Comparison of ENCODE assay signal across 29 mouse cellular contexts in genomic region chr11:113691851-113692250, GRCm38 (mm10). TPM values are rescaled to one million over a fixed set of nuclear protein-coding genes. Genes with fewer than 3 reads are reported as not detected.
DNase-seq lines count a peak whose midpoint lies in the region; ATAC-seq and TF ChIP-seq lines count a peak whose summit lies in the region.
"Had no signal": no experiment of that assay in that cellular context is flagged by ENCODE, and none has a peak within 500 bp of the region (broad histone marks: within the 10 kb centered on the region; RNA-seq: fewer than 3 reads in every experiment).

No protein-coding gene starts in this region.

- no peak for TF ChIP-seq CTCF in heart, adult 2 months (IDR thresholded peaks at IDR 0.05)
- TF ChIP-seq CTCF in CH12.LX (conservative IDR thresholded peaks at IDR 0.05 in 1 of 2, IDR thresholded peaks at IDR 0.05 in 1 of 2; ENCODE audit: low read depth in 2 of 2, low read length in 2 of 2) = no peak
- TF ChIP-seq CTCF in intestine, postnatal 0 days (IDR thresholded peaks at IDR 0.05; ENCODE audit: low read depth) = no peak

- H3K9me3 ChIP-seq in heart, embryonic 13.5 days = no peaks in the 10 kb centered on the region
- H3K9me3 ChIP-seq in CH12.LX (replicated peaks; ENCODE audit: low read length) = peaks cover 7% of the 10 kb centered on the region
- no peaks in the 10 kb centered on the region for H3K9me3 ChIP-seq in intestine, postnatal 0 days (ENCODE audit: control insufficient read depth)
- H3K9me3 ChIP-seq: embryonic facial prominence, embryonic 13.5 days had no signal

- TF ChIP-seq EP300 in heart, adult 2 months (IDR thresholded peaks at IDR 0.05; ENCODE audit: insufficient read depth, low read depth, low read length) = no peak
- no peak for TF ChIP-seq EP300 in CH12.LX (IDR thresholded peaks at IDR 0.05; ENCODE audit: low read length)

- peaks cover 94% of the 10 kb centered on the region for H3K36me3 ChIP-seq in heart, embryonic 13.5 days
- no peaks in the 10 kb centered on the region for H3K36me3 ChIP-seq in heart, adult 2 months (ENCODE audit: control insufficient read depth, insufficient read depth, low read length)
- peaks cover 51 to 87% of the 10 kb centered on the region in 2 experiments for H3K36me3 ChIP-seq in CH12.LX (replicated peaks in 1 of 2; ENCODE audit: control insufficient read depth in 1 of 2, insufficient read depth in 1 of 2, low read length in 1 of 2)
- H3K36me3 ChIP-seq in intestine, postnatal 0 days (ENCODE audit: control insufficient read depth, insufficient read depth) = peaks cover 45% of the 10 kb centered on the region

- no peak overlapping the region for H3K27ac ChIP-seq in heart, embryonic 13.5 days (replicated peaks)
- H3K27ac ChIP-seq in heart, adult 2 months = no peak overlapping the region
- peak overlapping the region; percentile 37; the same call in 1 of the 2 replicates for H3K27ac ChIP-seq in CH12.LX (ENCODE audit: insufficient read depth, low read depth)
- H3K27ac ChIP-seq in intestine, postnatal 0 days (ENCODE audit: low read depth, low read length) = peak overlapping the region; percentile 82
- H3K27ac ChIP-seq: embryonic facial prominence, embryonic 13.5 days; forebrain, embryonic 10.5 days; gastrocnemius, adult 2 months; hindbrain, embryonic 14.5 days; hindbrain, postnatal 0 days had no signal

- no peak overlapping the region for H3K4me3 ChIP-seq in heart, embryonic 13.5 days
- H3K4me3 ChIP-seq in heart, adult 2 months = no peak overlapping the region
- no peak overlapping the region for H3K4me3 ChIP-seq in CH12.LX (replicated peaks in 1 of 3; ENCODE audit: low read depth in 2 of 3, low read length in 2 of 3, poor library complexity in 1 of 3)
- no peak overlapping the region for H3K4me3 ChIP-seq in intestine, postnatal 0 days (ENCODE audit: low read depth, low read length)
- H3K4me3 ChIP-seq: embryonic facial prominence, embryonic 13.5 days; forebrain, embryonic 10.5 days; gastrocnemius, adult 2 months; heart, embryonic 12.5 days had no signal

- H3K9ac ChIP-seq in heart, embryonic 13.5 days = peak overlapping the region; percentile 7; the same call in 1 of the 2 replicates
- H3K9ac ChIP-seq in heart, adult 2 months (ENCODE audit: low read depth, low read length) = no peak overlapping the region
- H3K9ac ChIP-seq in CH12.LX (ENCODE audit: insufficient read depth, low read depth) = no peak overlapping the region
- no peak overlapping the region for H3K9ac ChIP-seq in intestine, postnatal 0 days (ENCODE audit: low read depth, low read length)
- H3K9ac ChIP-seq: forebrain, postnatal 0 days; heart, embryonic 12.5 days; hindbrain, embryonic 14.5 days had no signal

- no peak for ATAC-seq in heart, embryonic 13.5 days (ENCODE audit: extremely low read depth, insufficient number of reproducible peaks, low FRiP score, low TSS enrichment)
- no peak for ATAC-seq in intestine, postnatal 0 days
- ATAC-seq: activated CD4-positive, CD25-positive, alpha-beta regulatory T cell, adult 4 months; CD4-positive, CD25-positive, alpha-beta regulatory T cell, adult 4 months; forebrain, embryonic 14.5 days; forebrain, postnatal 0 days; hindbrain, postnatal 0 days; inflammation-experienced regulatory T-cells, adult 6 months had no signal

- in situ Hi-C loops in CH12.LX (cut with MboI; ENCODE audit: low pct_ligation_motif_present, low pct_unique_long_range_greater_than_20kb, low sequenced_read_pairs) = no loop called here

- no peaks in the 10 kb centered on the region for H3K27me3 ChIP-seq in heart, embryonic 13.5 days (replicated peaks)
- H3K27me3 ChIP-seq in heart, adult 2 months (ENCODE audit: control insufficient read depth, insufficient read depth, low read length) = no peaks in the 10 kb centered on the region
- no peaks in the 10 kb centered on the region for H3K27me3 ChIP-seq in CH12.LX (replicated peaks)
- no peaks in the 10 kb centered on the region for H3K27me3 ChIP-seq in intestine, postnatal 0 days (replicated peaks; ENCODE audit: control insufficient read depth, insufficient read depth, low read length)
- H3K27me3 ChIP-seq: embryonic facial prominence, embryonic 13.5 days; heart, embryonic 12.5 days had no signal

- dilution Hi-C loops in CH12.LX (cut with MboI; ENCODE audit: extremely low pct_ligation_motif_present, extremely low pct_unique_long_range_greater_than_20kb, low sequenced_read_pairs) = no loop called here

- no peak overlapping the region for H3K4me2 ChIP-seq in heart, embryonic 13.5 days
- no peak overlapping the region for H3K4me2 ChIP-seq in CH12.LX (ENCODE audit: insufficient read depth, low read depth, poor library complexity, severe bottlenecking)
- H3K4me2 ChIP-seq in intestine, postnatal 0 days (replicated peaks; ENCODE audit: low read depth) = peak overlapping the region; percentile 27; the same call in 1 of the 2 replicates
- H3K4me2 ChIP-seq: embryonic facial prominence, embryonic 13.5 days; heart, embryonic 12.5 days; hindbrain, embryonic 14.5 days had no signal

- no peaks in the 10 kb centered on the region for H3K79me2 ChIP-seq in heart, adult 2 months (replicated peaks; ENCODE audit: control insufficient read depth, insufficient read depth, low read length)
- H3K79me2 ChIP-seq in CH12.LX (replicated peaks; ENCODE audit: control insufficient read depth, extremely low read depth, insufficient read depth, poor library complexity, severe bottlenecking) = peaks cover 6% of the 10 kb centered on the region

- WGBS in heart, embryonic 13.5 days = 79% methylated on average over 3 of the region's 3 CpGs
- WGBS in heart, adult 2 months = 77% methylated on average over 3 of the region's 3 CpGs
- WGBS in intestine, postnatal 0 days = 48% methylated on average over 3 of the region's 3 CpGs

- DNase-seq in heart, adult 2 months = no peak
- peak; percentile 73 for DNase-seq in CH12.LX (ENCODE audit: extremely low read depth)
- no peak for DNase-seq in cerebellum, adult 9-11 months
- no peak for DNase-seq in testis, postnatal 10 days (ENCODE audit: low spot score)
- DNase-seq in urinary bladder, adult 2 months (ENCODE audit: low spot score) = no peak
- DNase-seq: adrenal gland, postnatal 10 days; adrenal gland, postnatal 36 days; cerebellum, adult 18-20 months; cerebellum, adult 9-10 months; cerebellum, postnatal 25 days; forebrain, postnatal 0 days; gastrocnemius, adult 2 months; gastrocnemius, postnatal 14 days; heart, postnatal 14 days; heart, postnatal 4 days had no signal

- intact Hi-C loops in heart, adult 2 months (cut with DNase I) = no loop called here

- TF ChIP-seq RAD21 in CH12.LX (IDR thresholded peaks at IDR 0.05; ENCODE audit: low read depth, low read length) = no peak

- peaks cover 3% of the 10 kb centered on the region for H3K4me1 ChIP-seq in heart, embryonic 13.5 days
- no peaks in the 10 kb centered on the region for H3K4me1 ChIP-seq in heart, adult 2 months (ENCODE audit: control insufficient read depth, insufficient read depth, low read length)
- H3K4me1 ChIP-seq in CH12.LX (ENCODE audit: control insufficient read depth in 1 of 2, insufficient read depth in 2 of 2) = peaks cover 6 to 47% of the 10 kb centered on the region in 2 experiments
- peaks cover 4% of the 10 kb centered on the region; the same call in 1 of the 2 replicates for H3K4me1 ChIP-seq in intestine, postnatal 0 days (replicated peaks; ENCODE audit: control insufficient read depth, insufficient read depth, low read length)

- TF ChIP-seq POLR2A in heart, adult 2 months (IDR thresholded peaks at IDR 0.05; ENCODE audit: insufficient read depth, low read depth, low read length) = no peak
- TF ChIP-seq POLR2A in CH12.LX (IDR thresholded peaks at IDR 0.05; ENCODE audit: low read depth, low read length) = no peak

RNA-seq across cellular contexts. Expression of gene D11Wsu47e, which starts 7.6 kb away (rescaled TPM):
- 15.1 and 16.0 TPM in 2 replicates for polyA plus RNA-seq in heart, embryonic 13.5 days (2015; fragmentation: Nextera tagmentation; extraction: Ambion mirVana)
- 1 to 10 TPM; 5.8 to 6.4 TPM for total RNA-seq in heart, adult 2 months (2021)
- polyA plus RNA-seq in heart, adult 2 months (2012; rRNA removed) = 4.7 and 7.8 TPM in 2 replicates
- total RNA-seq in CH12.LX (2012; rRNA removed) = 25.1 and 30.1 TPM in 2 replicates
- 25.6 and 29.6 TPM in 2 replicates for total RNA-seq in CH12.LX (2014; rRNA removed)
- 24.7 and 26.2 TPM in 2 replicates for polyA plus RNA-seq in CH12.LX (2012; ENCODE audit: insufficient read length, low read depth)
- 9.0 and 9.6 TPM in 2 replicates for polyA plus RNA-seq in intestine, postnatal 0 days (2015; fragmentation: Nextera tagmentation; extraction: Ambion mirVana)
- polyA plus RNA-seq in urinary bladder, adult 2 months (2012; rRNA removed) = 11.5 and 12.5 TPM in 2 replicates

RNA-seq across cellular contexts. Expression of gene Fam104a, which starts 7.9 kb away (rescaled TPM):
- polyA plus RNA-seq in heart, embryonic 13.5 days (2015; fragmentation: Nextera tagmentation; extraction: Ambion mirVana) = 43.9 and 46.5 TPM in 2 replicates
- 10 to 100 TPM; 15.3 to 16.4 TPM for total RNA-seq in heart, adult 2 months (2021)
- polyA plus RNA-seq in heart, adult 2 months (2012; rRNA removed) = 10.7 and 12.4 TPM in 2 replicates
- total RNA-seq in CH12.LX (2012; rRNA removed) (34.9 and 35.3 TPM in 2 replicates), CH12.LX (2014; rRNA removed) (11.6 and 14.6 TPM in 2 replicates)
- polyA plus RNA-seq in CH12.LX (2012; ENCODE audit: insufficient read length, low read depth) = 55.0 and 57.0 TPM in 2 replicates
- polyA plus RNA-seq in intestine, postnatal 0 days (2015; fragmentation: Nextera tagmentation; extraction: Ambion mirVana) = 40.0 and 41.9 TPM in 2 replicates
- 25.0 and 26.5 TPM in 2 replicates for polyA plus RNA-seq in urinary bladder, adult 2 months (2012; rRNA removed)

RNA-seq across cellular contexts. Expression of gene Cpsf4l, which starts 18.0 kb away (rescaled TPM):
- polyA plus RNA-seq in heart, embryonic 13.5 days (2015; fragmentation: Nextera tagmentation; extraction: Ambion mirVana) = 0.24 TPM in 1 of 2 replicates, not detected in the other
- not detected for total RNA-seq in heart, adult 2 months (2021)
- 0.18 TPM in 1 of 2 replicates, not detected in the other for polyA plus RNA-seq in heart, adult 2 months (2012; rRNA removed)
- total RNA-seq in CH12.LX (2012; rRNA removed) = 0.13 TPM in 1 of 2 replicates, not detected in the other
- not detected in 2 replicates for total RNA-seq in CH12.LX (2014; rRNA removed)
- 0.43 and 0.53 TPM in 2 replicates for polyA plus RNA-seq in CH12.LX (2012; ENCODE audit: insufficient read length, low read depth)
- polyA plus RNA-seq in intestine, postnatal 0 days (2015; fragmentation: Nextera tagmentation; extraction: Ambion mirVana) = not detected in 2 replicates
- 0.38 and 0.44 TPM in 2 replicates for polyA plus RNA-seq in urinary bladder, adult 2 months (2012; rRNA removed)
- total RNA-seq: common myeloid progenitor, adult 5-6 weeks; forebrain, postnatal 0 days; gastrocnemius, adult 2 months; gastrocnemius, postnatal 14 days; gastrocnemius, postnatal 4 days; heart, postnatal 4 days; hindbrain, postnatal 0 days had no signal
- polyA plus RNA-seq: C2C12; forebrain, embryonic 14.5 days; heart, embryonic 12.5 days; inflammation-experienced regulatory T-cells, adult 6 months had no signal

RNA-seq across cellular contexts. Expression of gene Slc39a11, which starts 42.0 kb away (rescaled TPM):
- 15.2 and 16.8 TPM in 2 replicates for polyA plus RNA-seq in heart, embryonic 13.5 days (2015; fragmentation: Nextera tagmentation; extraction: Ambion mirVana)
- total RNA-seq in heart, adult 2 months (2021) = 1 to 10 TPM; 2.6 to 2.7 TPM
- polyA plus RNA-seq in heart, adult 2 months (2012; rRNA removed) = 3.7 and 5.6 TPM in 2 replicates
- total RNA-seq in CH12.LX (2012; rRNA removed) = 52.2 and 54.4 TPM in 2 replicates
- 43.2 and 44.9 TPM in 2 replicates for total RNA-seq in CH12.LX (2014; rRNA removed)
- 51.0 and 53.1 TPM in 2 replicates for polyA plus RNA-seq in CH12.LX (2012; ENCODE audit: insufficient read length, low read depth)
- polyA plus RNA-seq in intestine, postnatal 0 days (2015; fragmentation: Nextera tagmentation; extraction: Ambion mirVana) = 50.7 and 54.7 TPM in 2 replicates
- polyA plus RNA-seq in urinary bladder, adult 2 months (2012; rRNA removed) = 12.8 and 13.2 TPM in 2 replicates

RNA-seq across cellular contexts. Expression of gene Cog1, which starts 42.9 kb away (rescaled TPM):
- polyA plus RNA-seq in heart, embryonic 13.5 days (2015; fragmentation: Nextera tagmentation; extraction: Ambion mirVana) = 15.5 and 16.6 TPM in 2 replicates
- 10 to 100 TPM; 16.9 to 18.6 TPM for total RNA-seq in heart, adult 2 months (2021)
- 25.2 and 32.7 TPM in 2 replicates for polyA plus RNA-seq in heart, adult 2 months (2012; rRNA removed)
- total RNA-seq in CH12.LX (2012; rRNA removed) (28.2 and 28.6 TPM in 2 replicates), CH12.LX (2014; rRNA removed) (15.4 and 15.8 TPM in 2 replicates)
- polyA plus RNA-seq in CH12.LX (2012; ENCODE audit: insufficient read length, low read depth) = 31.5 and 38.6 TPM in 2 replicates
- 19.6 and 20.9 TPM in 2 replicates for polyA plus RNA-seq in intestine, postnatal 0 days (2015; fragmentation: Nextera tagmentation; extraction: Ambion mirVana)
- 40.7 and 42.7 TPM in 2 replicates for polyA plus RNA-seq in urinary bladder, adult 2 months (2012; rRNA removed)

Comparison
In these comparisons a context has a peak if more than half of its experiments do, and no peak if none do; other contexts are left out.
1. H3K27ac ChIP-seq: peak in CH12.LX (single experiment) and intestine, postnatal 0 days (single experiment); none in heart, embryonic 13.5 days (single experiment) and heart, adult 2 months (single experiment).